ENCODE assay signal across 19 mouse cellular contexts in genomic region chr11:93957746-93958145, GRCm38 (mm10). TPM values are rescaled to one million over a fixed set of nuclear protein-coding genes. Genes with fewer than 3 reads are reported as not detected.
DNase-seq lines count a peak whose midpoint lies in the region; ATAC-seq and TF ChIP-seq lines count a peak whose summit lies in the region.
"Had no signal": no experiment of that assay in that cellular context is flagged by ENCODE, and none has a peak within 500 bp of the region (broad histone marks: within the 10 kb centered on the region; RNA-seq: fewer than 3 reads in every experiment).

No protein-coding gene starts in this region.

- H3K9ac ChIP-seq in midbrain, embryonic 11.5 days (ENCODE audit: low read length), result no peak overlapping the region
- no peak overlapping the region for H3K9ac ChIP-seq in midbrain, embryonic 14.5 days (replicated peaks; ENCODE audit: low read length)
- no peak overlapping the region for H3K9ac ChIP-seq in ES-Bruce4 (ENCODE audit: low read depth, poor library complexity, severe bottlenecking)
- no peak overlapping the region for H3K9ac ChIP-seq in hindbrain, embryonic 13.5 days
- no peak overlapping the region for H3K9ac ChIP-seq in hindbrain, embryonic 11.5 days (ENCODE audit: low read depth, low read length)
- H3K9ac ChIP-seq: embryonic facial prominence, embryonic 13.5 days; embryonic facial prominence, embryonic 15.5 days; forebrain, embryonic 13.5 days; forebrain, embryonic 15.5 days had no signal

- H3K27me3 ChIP-seq in midbrain, embryonic 11.5 days (ENCODE audit: control insufficient read depth, insufficient read depth, low read length), result no peaks in the 10 kb centered on the region
- no peaks in the 10 kb centered on the region for H3K27me3 ChIP-seq in midbrain, embryonic 14.5 days (ENCODE audit: control insufficient read depth, insufficient read depth, low read length)
- no peaks in the 10 kb centered on the region for H3K27me3 ChIP-seq in ES-Bruce4 (ENCODE audit: control insufficient read depth, insufficient read depth, low read length, poor library complexity, severe bottlenecking)
- no peaks in the 10 kb centered on the region for H3K27me3 ChIP-seq in hindbrain, embryonic 13.5 days
- no peaks in the 10 kb centered on the region for H3K27me3 ChIP-seq in hindbrain, embryonic 11.5 days (ENCODE audit: control insufficient read depth, insufficient read depth, low read length)
- H3K27me3 ChIP-seq: embryonic facial prominence, embryonic 13.5 days; embryonic facial prominence, embryonic 15.5 days; forebrain, embryonic 13.5 days; forebrain, embryonic 15.5 days had no signal

- TF ChIP-seq POLR2A in ES-Bruce4 (IDR thresholded peaks at IDR 0.05; ENCODE audit: insufficient read depth, low read length), result no peak
- no peak for TF ChIP-seq POLR2A in embryonic fibroblast, embryonic 13.5 days (IDR thresholded peaks at IDR 0.05; ENCODE audit: low read depth, low read length)

- DNase-seq in heart, adult 11 months, result peak; percentile 85
- DNase-seq in heart, postnatal 4 days, result no peak
- peak; percentile 76 for DNase-seq in midbrain, embryonic 11.5 days (ENCODE audit: low spot score, missing footprints)
- DNase-seq in midbrain, embryonic 14.5 days, result no peak
- no peak for DNase-seq in hindbrain, embryonic 11.5 days (ENCODE audit: low spot score)
- DNase-seq: adrenal gland, postnatal 10 days; adrenal gland, postnatal 25 days; cerebellum, adult 11 months; cerebellum, adult 18-20 months; cerebellum, adult 8-10 months; cerebellum, postnatal 25 days; embryo, embryonic 11 days had no signal

- H3K9me3 ChIP-seq in midbrain, embryonic 11.5 days (ENCODE audit: control insufficient read depth, low read length), result no peaks in the 10 kb centered on the region
- H3K9me3 ChIP-seq in midbrain, embryonic 14.5 days (ENCODE audit: control insufficient read depth, low read length), result no peaks in the 10 kb centered on the region
- H3K9me3 ChIP-seq in ES-Bruce4 (replicated peaks; ENCODE audit: control insufficient read depth, insufficient read depth, low read length, poor library complexity, severe bottlenecking), result no peaks in the 10 kb centered on the region
- H3K9me3 ChIP-seq in hindbrain, embryonic 13.5 days, result no peaks in the 10 kb centered on the region
- no peaks in the 10 kb centered on the region for H3K9me3 ChIP-seq in hindbrain, embryonic 11.5 days (ENCODE audit: control insufficient read depth, low read length)
- H3K9me3 ChIP-seq: embryonic facial prominence, embryonic 13.5 days; embryonic facial prominence, embryonic 15.5 days; forebrain, embryonic 13.5 days; forebrain, embryonic 15.5 days had no signal

- TF ChIP-seq EP300 in ES-Bruce4 (IDR thresholded peaks at IDR 0.05; ENCODE audit: insufficient read depth, low read depth, low read length), result no peak

- peaks cover 26% of the 10 kb centered on the region; the same call in 1 of the 2 replicates for H3K36me3 ChIP-seq in midbrain, embryonic 11.5 days (ENCODE audit: control insufficient read depth, insufficient read depth, low read length)
- H3K36me3 ChIP-seq in midbrain, embryonic 14.5 days (ENCODE audit: control insufficient read depth, insufficient read depth, low read length), result peaks cover 49% of the 10 kb centered on the region
- peaks cover 54% of the 10 kb centered on the region for H3K36me3 ChIP-seq in ES-Bruce4 (ENCODE audit: control insufficient read depth, insufficient read depth, low read length, poor library complexity, severe bottlenecking)
- peaks cover 59% of the 10 kb centered on the region for H3K36me3 ChIP-seq in hindbrain, embryonic 13.5 days
- H3K36me3 ChIP-seq in hindbrain, embryonic 11.5 days (ENCODE audit: control insufficient read depth, insufficient read depth, low read length), result peaks cover 9% of the 10 kb centered on the region

- ATAC-seq in midbrain, embryonic 11.5 days (ENCODE audit: low FRiP score), result no peak
- no peak for ATAC-seq in midbrain, embryonic 14.5 days (ENCODE audit: low FRiP score, low TSS enrichment)
- ATAC-seq in hindbrain, embryonic 13.5 days (ENCODE audit: low FRiP score), result no peak
- ATAC-seq in hindbrain, embryonic 11.5 days (ENCODE audit: low FRiP score), result no peak
- ATAC-seq: forebrain, embryonic 13.5 days; forebrain, embryonic 15.5 days had no signal

- no peak overlapping the region for H3K27ac ChIP-seq in midbrain, embryonic 11.5 days (ENCODE audit: low read depth, low read length)
- H3K27ac ChIP-seq in midbrain, embryonic 14.5 days (replicated peaks; ENCODE audit: low read depth, low read length), result no peak overlapping the region
- peak overlapping the region; percentile 92 for H3K27ac ChIP-seq in ES-Bruce4 (ENCODE audit: insufficient read depth, low read length)
- H3K27ac ChIP-seq in embryonic fibroblast, embryonic 13.5 days (ENCODE audit: insufficient read depth, low read length), result peak overlapping the region; percentile 96; the same call in 1 of the 2 replicates
- H3K27ac ChIP-seq in hindbrain, embryonic 13.5 days, result no peak overlapping the region
- no peak overlapping the region for H3K27ac ChIP-seq in hindbrain, embryonic 11.5 days (ENCODE audit: low read depth, low read length)
- H3K27ac ChIP-seq: forebrain, embryonic 13.5 days; forebrain, embryonic 15.5 days had no signal

- no peak overlapping the region for H3K4me2 ChIP-seq in midbrain, embryonic 11.5 days
- no peak overlapping the region for H3K4me2 ChIP-seq in midbrain, embryonic 14.5 days (ENCODE audit: low read length)
- H3K4me2 ChIP-seq in hindbrain, embryonic 13.5 days, result no peak overlapping the region
- no peak overlapping the region for H3K4me2 ChIP-seq in hindbrain, embryonic 11.5 days (replicated peaks; ENCODE audit: low read depth, low read length)
- H3K4me2 ChIP-seq: embryonic facial prominence, embryonic 13.5 days; embryonic facial prominence, embryonic 15.5 days; forebrain, embryonic 13.5 days; forebrain, embryonic 15.5 days had no signal

- H3K4me1 ChIP-seq in midbrain, embryonic 11.5 days (ENCODE audit: control insufficient read depth, insufficient read depth, low read length), result peaks cover 13% of the 10 kb centered on the region
- H3K4me1 ChIP-seq in midbrain, embryonic 14.5 days (ENCODE audit: control insufficient read depth, insufficient read depth, low read length), result peaks cover 10% of the 10 kb centered on the region
- peaks cover 6% of the 10 kb centered on the region for H3K4me1 ChIP-seq in ES-Bruce4 (ENCODE audit: control insufficient read depth, insufficient read depth, low read length)
- peaks cover 11% of the 10 kb centered on the region; the same call in 1 of the 2 replicates for H3K4me1 ChIP-seq in embryonic fibroblast, embryonic 13.5 days (ENCODE audit: control insufficient read depth, insufficient read depth, low read length)
- H3K4me1 ChIP-seq in hindbrain, embryonic 13.5 days (replicated peaks), result peaks cover 30% of the 10 kb centered on the region
- H3K4me1 ChIP-seq in hindbrain, embryonic 11.5 days (replicated peaks; ENCODE audit: control insufficient read depth, insufficient read depth, low read length), result peaks cover 3% of the 10 kb centered on the region; the same call in 1 of the 2 replicates

- H3K4me3 ChIP-seq in midbrain, embryonic 11.5 days (ENCODE audit: low read depth, low read length), result no peak overlapping the region
- no peak overlapping the region for H3K4me3 ChIP-seq in midbrain, embryonic 14.5 days (replicated peaks; ENCODE audit: low read depth, low read length)
- H3K4me3 ChIP-seq in ES-Bruce4 (ENCODE audit: low read depth, low read length), result no peak overlapping the region
- H3K4me3 ChIP-seq in embryonic fibroblast, embryonic 13.5 days (ENCODE audit: insufficient read depth, low read length), result no peak overlapping the region
- H3K4me3 ChIP-seq in hindbrain, embryonic 13.5 days, result no peak overlapping the region
- H3K4me3 ChIP-seq in hindbrain, embryonic 11.5 days (ENCODE audit: low read depth, low read length), result no peak overlapping the region
- H3K4me3 ChIP-seq: embryonic facial prominence, embryonic 13.5 days; embryonic facial prominence, embryonic 15.5 days; forebrain, embryonic 13.5 days; forebrain, embryonic 15.5 days had no signal

- 80% methylated on average over 4 of the region's 4 CpGs for WGBS in midbrain, embryonic 11.5 days
- 86% methylated on average over 4 of the region's 4 CpGs for WGBS in midbrain, embryonic 14.5 days
- WGBS in hindbrain, embryonic 13.5 days, result 87% methylated on average over 4 of the region's 4 CpGs
- 77% methylated on average over 4 of the region's 4 CpGs for WGBS in hindbrain, embryonic 11.5 days

- TF ChIP-seq CTCF in ES-Bruce4 (IDR thresholded peaks at IDR 0.05; ENCODE audit: low read depth, low read length), result no peak
- TF ChIP-seq CTCF in embryonic fibroblast, embryonic 13.5 days (IDR thresholded peaks at IDR 0.05; ENCODE audit: borderline replicate concordance, insufficient read depth, low read length), result no peak

RNA-seq across cellular contexts. Expression of gene Nme2, which starts 1.7 kb away (rescaled TPM):
- 1,000 to 10,000 TPM in 1 of 2 experiments, 100 to 1,000 TPM in 1; 991 to 1,141 TPM for total RNA-seq in heart, postnatal 4 days (2021)
- 142 and 144 TPM in 2 replicates for polyA plus RNA-seq in midbrain, embryonic 11.5 days (2014; fragmentation: Nextera tagmentation; extraction: Ambion mirVana)
- polyA plus RNA-seq in midbrain, embryonic 14.5 days (2014; fragmentation: Nextera tagmentation; extraction: Ambion mirVana), result 75.8 and 79.0 TPM in 2 replicates
- polyA plus RNA-seq in ES-Bruce4 (2011; ENCODE audit: insufficient read depth, insufficient read length, low read depth, missing spikeins), result 523 and 530 TPM in 2 replicates
- polyA plus RNA-seq in embryonic fibroblast, embryonic 13.5 days (2011; ENCODE audit: insufficient read length, low read depth, missing spikeins), result 571 and 736 TPM in 2 replicates
- polyA plus RNA-seq in hindbrain, embryonic 13.5 days (2015; fragmentation: Nextera tagmentation; extraction: Ambion mirVana), result 80.5 and 81.5 TPM in 2 replicates
- 140 and 142 TPM in 2 replicates for polyA plus RNA-seq in hindbrain, embryonic 11.5 days (2014; fragmentation: Nextera tagmentation; extraction: Ambion mirVana)

RNA-seq across cellular contexts. Expression of gene Gm20390, which starts 10.3 kb away (rescaled TPM):
- total RNA-seq in heart, postnatal 4 days (2021), result 10 to 100 TPM; 45.3 to 56.6 TPM
- 345 and 375 TPM in 2 replicates for polyA plus RNA-seq in midbrain, embryonic 11.5 days (2014; fragmentation: Nextera tagmentation; extraction: Ambion mirVana)
- polyA plus RNA-seq in midbrain, embryonic 14.5 days (2014; fragmentation: Nextera tagmentation; extraction: Ambion mirVana), result 269 and 321 TPM in 2 replicates
- 150 and 167 TPM in 2 replicates for polyA plus RNA-seq in ES-Bruce4 (2011; ENCODE audit: insufficient read depth, insufficient read length, low read depth, missing spikeins)
- 222 and 270 TPM in 2 replicates for polyA plus RNA-seq in embryonic fibroblast, embryonic 13.5 days (2011; ENCODE audit: insufficient read length, low read depth, missing spikeins)
- polyA plus RNA-seq in hindbrain, embryonic 13.5 days (2015; fragmentation: Nextera tagmentation; extraction: Ambion mirVana), result 351 and 358 TPM in 2 replicates
- polyA plus RNA-seq in hindbrain, embryonic 11.5 days (2014; fragmentation: Nextera tagmentation; extraction: Ambion mirVana), result 393 and 395 TPM in 2 replicates

RNA-seq across cellular contexts. Expression of gene Nme1, which starts 10.6 kb away (rescaled TPM):
- 10 to 100 TPM; 32.7 to 37.8 TPM for total RNA-seq in heart, postnatal 4 days (2021)
- polyA plus RNA-seq in midbrain, embryonic 11.5 days (2014; fragmentation: Nextera tagmentation; extraction: Ambion mirVana), result 200 and 215 TPM in 2 replicates
- polyA plus RNA-seq in midbrain, embryonic 14.5 days (2014; fragmentation: Nextera tagmentation; extraction: Ambion mirVana), result 439 and 597 TPM in 2 replicates
- 39.2 and 50.4 TPM in 2 replicates for polyA plus RNA-seq in ES-Bruce4 (2011; ENCODE audit: insufficient read depth, insufficient read length, low read depth, missing spikeins)
- 37.8 and 43.2 TPM in 2 replicates for polyA plus RNA-seq in embryonic fibroblast, embryonic 13.5 days (2011; ENCODE audit: insufficient read length, low read depth, missing spikeins)
- 340 and 371 TPM in 2 replicates for polyA plus RNA-seq in hindbrain, embryonic 13.5 days (2015; fragmentation: Nextera tagmentation; extraction: Ambion mirVana)
- 198 and 206 TPM in 2 replicates for polyA plus RNA-seq in hindbrain, embryonic 11.5 days (2014; fragmentation: Nextera tagmentation; extraction: Ambion mirVana)

RNA-seq across cellular contexts. Expression of gene Spag9, which starts 38.1 kb away (rescaled TPM):
- total RNA-seq in heart, postnatal 4 days (2021), result 100 to 1,000 TPM; 139 to 146 TPM
- 107 and 118 TPM in 2 replicates for polyA plus RNA-seq in midbrain, embryonic 11.5 days (2014; fragmentation: Nextera tagmentation; extraction: Ambion mirVana)
- 112 and 140 TPM in 2 replicates for polyA plus RNA-seq in midbrain, embryonic 14.5 days (2014; fragmentation: Nextera tagmentation; extraction: Ambion mirVana)
- polyA plus RNA-seq in ES-Bruce4 (2011; ENCODE audit: insufficient read depth, insufficient read length, low read depth, missing spikeins), result 42.5 and 45.7 TPM in 2 replicates
- polyA plus RNA-seq in embryonic fibroblast, embryonic 13.5 days (2011; ENCODE audit: insufficient read length, low read depth, missing spikeins), result 93.7 and 103 TPM in 2 replicates
- 96.8 and 98.6 TPM in 2 replicates for polyA plus RNA-seq in hindbrain, embryonic 13.5 days (2015; fragmentation: Nextera tagmentation; extraction: Ambion mirVana)
- polyA plus RNA-seq in hindbrain, embryonic 11.5 days (2014; fragmentation: Nextera tagmentation; extraction: Ambion mirVana), result 107 and 109 TPM in 2 replicates

Comparison
In these comparisons a context has a peak if more than half of its experiments do, and no peak if none do; other contexts are left out.
1. DNase-seq: peak in heart, adult 11 months (single experiment) and midbrain, embryonic 11.5 days (single experiment); none in heart, postnatal 4 days (single experiment), midbrain, embryonic 14.5 days (single experiment) and hindbrain, embryonic 11.5 days (single experiment).
2. H3K27ac ChIP-seq: peak in ES-Bruce4 (single experiment) and embryonic fibroblast, embryonic 13.5 days (single experiment); none in midbrain, embryonic 11.5 days (single experiment), midbrain, embryonic 14.5 days (single experiment), hindbrain, embryonic 13.5 days (single experiment) and hindbrain, embryonic 11.5 days (single experiment).